Mouse (Mus musculus) bone marrow macrophage, adult 2 months (primary cell): ENCODE results near the gene Vmn1r8. TPM values are rescaled to one million over a fixed set of nuclear protein-coding genes. Genes with fewer than 3 reads are reported as not detected.
"Not testable (repeated sequence)": the region's sequence is repeated elsewhere in the genome, so short reads cannot be mapped to it uniquely, and the experiment has no call there.

Experiments used
- H3K27ac ChIP-seq: 2 replicates; pipeline ENCODE4 v1.5.1; 2012; ENCODE audit warnings: low read depth, low read length; ENCODE audit not compliant: insufficient read depth
- H3K4me1 ChIP-seq: 2 replicates; pipeline ENCODE4 v1.6.1; 2012; ENCODE audit warnings: low read length; ENCODE audit not compliant: control insufficient read depth, insufficient read depth
- H3K4me3 ChIP-seq: 2 replicates; pipeline ENCODE4 v1.5.1; 2012; ENCODE audit warnings: mild to moderate bottlenecking, low read length, moderate library complexity; ENCODE audit not compliant: insufficient read depth
- CTCF ChIP-seq: IDR thresholded peaks from 2 replicates; pipeline ENCODE4 v1.5.1; 2012; ENCODE audit warnings: low read depth, mild to moderate bottlenecking, low read length, moderate library complexity
- POLR2A ChIP-seq: IDR thresholded peaks from 2 replicates; pipeline ENCODE4 v1.6.1; 2012; ENCODE audit warnings: mild to moderate bottlenecking, low read depth, low read length, borderline replicate concordance
- polyA plus RNA-seq: library from polyadenylated mRNA; stranded (reverse); fragments of >200 nt; gene quantifications from 2 replicates; pipeline ENCODE4 v1.2.4, GENCODE M21; 2012; ENCODE audit not compliant: missing spikeins, insufficient read depth, insufficient read length

Gene Vmn1r8
- polyA plus RNA-seq, result not detected in 2 replicates

DNA sequence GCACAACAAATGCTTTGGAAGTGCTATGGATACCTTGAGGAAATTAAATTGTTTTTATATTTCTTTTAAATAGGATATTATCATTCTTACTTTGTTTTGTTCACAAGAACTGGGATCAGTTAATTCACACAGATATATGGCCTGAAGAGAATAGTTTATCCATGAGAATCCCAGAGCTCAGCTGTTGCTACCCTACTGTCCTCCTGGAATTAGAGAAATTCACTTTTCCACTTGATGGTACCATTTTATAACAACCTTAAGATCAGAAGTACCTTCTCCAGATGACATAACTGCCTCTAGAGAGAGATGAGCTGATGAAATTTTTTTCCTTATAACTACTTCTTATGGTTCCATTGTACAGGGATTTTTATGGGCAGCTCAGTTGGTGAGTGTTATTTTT, at the start of gene Vmn1r8:
TSS of gene Vmn1r8 (plus strand) at position 301 of the 400 bp plus-strand sequence.
- no peak for TF ChIP-seq POLR2A
- no peak for TF ChIP-seq CTCF
- Histone ChIP-seq H3K4me3 (no peak within 1 kb of the TSS), H3K4me1 (no peaks in the 10 kb centered on the region), H3K27ac (no peak within 1 kb of the TSS)

DNA sequence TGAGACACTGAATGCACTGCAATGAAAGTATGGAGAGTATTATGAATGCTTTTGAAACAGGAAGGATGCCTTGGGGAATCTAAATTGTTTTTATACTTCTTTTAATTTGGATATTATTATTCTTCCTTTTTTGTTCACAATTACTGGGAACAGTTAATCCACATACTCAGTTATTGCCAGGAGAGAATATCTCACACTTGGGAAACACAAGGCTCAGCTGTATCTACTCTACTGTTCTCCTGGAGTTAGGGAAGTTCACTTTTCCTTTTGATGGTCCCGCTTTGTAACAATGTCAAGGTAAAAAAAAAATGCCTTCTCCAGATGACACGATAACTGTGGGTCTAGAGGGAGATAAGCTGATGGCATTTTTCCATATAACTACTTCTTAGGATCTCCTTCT, 35.1 kb upstream of the Vmn1r8 start, which contains the start of gene Vmn1r6:
TSS of gene Vmn1r6 (plus strand) at position 301 of the 400 bp plus-strand sequence.
- no peaks in the 10 kb centered on the region for H3K4me1 ChIP-seq
- no peak within 1 kb of the TSS for H3K4me3 ChIP-seq
- no peak within 1 kb of the TSS for H3K27ac ChIP-seq
- TF ChIP-seq POLR2A (no peak), CTCF (no peak)

DNA sequence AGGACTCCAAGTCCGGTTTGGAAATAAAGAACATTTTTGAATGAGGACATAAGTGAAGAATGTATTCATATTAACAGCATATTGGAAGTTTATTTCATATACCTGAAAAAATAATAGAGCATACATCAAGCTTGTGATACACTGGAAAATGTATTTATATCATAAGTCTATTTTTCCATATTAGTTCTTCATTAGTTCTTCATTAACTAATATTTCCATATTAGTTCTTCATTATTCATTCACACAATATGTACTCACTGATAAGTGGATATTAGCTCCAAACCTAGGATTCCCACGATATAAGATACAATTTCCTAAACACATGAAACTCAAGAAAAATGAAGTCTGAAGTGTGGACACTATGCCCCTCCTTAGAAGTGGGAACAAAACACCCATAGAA, 6.9 kb upstream of the Vmn1r8 start, which contains the start of gene Vmn1r7:
TSS of gene Vmn1r7 (minus strand) at position 101 of the 400 bp plus-strand sequence.
- H3K4me1 ChIP-seq, H3K27ac ChIP-seq, H3K4me3 ChIP-seq: not testable (repeated sequence)

DNA sequence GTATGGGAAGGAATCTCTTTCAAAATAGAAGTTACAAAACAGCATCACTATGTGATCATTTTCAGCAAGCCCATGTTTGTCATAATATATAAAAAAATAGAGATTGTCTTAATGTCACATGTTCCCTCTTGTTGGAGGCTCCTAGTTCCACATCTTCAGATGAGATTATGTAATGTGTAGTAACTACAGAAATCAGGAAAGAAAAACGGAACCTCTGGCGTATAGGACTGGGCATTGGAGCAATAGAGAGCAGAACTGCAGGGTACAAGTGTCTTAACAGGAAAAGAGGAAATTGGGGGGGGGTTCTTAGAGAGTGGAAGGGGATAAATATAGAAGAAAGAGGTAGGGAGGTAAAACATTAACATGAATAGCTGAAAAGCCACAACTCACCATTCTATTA, 2.6 kb downstream of the Vmn1r8 start:
- H3K27ac ChIP-seq, result no peak overlapping the region
- TF ChIP-seq CTCF (no peak), POLR2A (no peak)
- H3K4me3 ChIP-seq, result no peak overlapping the region
- H3K4me1 ChIP-seq, result no peaks in the 10 kb centered on the region

DNA sequence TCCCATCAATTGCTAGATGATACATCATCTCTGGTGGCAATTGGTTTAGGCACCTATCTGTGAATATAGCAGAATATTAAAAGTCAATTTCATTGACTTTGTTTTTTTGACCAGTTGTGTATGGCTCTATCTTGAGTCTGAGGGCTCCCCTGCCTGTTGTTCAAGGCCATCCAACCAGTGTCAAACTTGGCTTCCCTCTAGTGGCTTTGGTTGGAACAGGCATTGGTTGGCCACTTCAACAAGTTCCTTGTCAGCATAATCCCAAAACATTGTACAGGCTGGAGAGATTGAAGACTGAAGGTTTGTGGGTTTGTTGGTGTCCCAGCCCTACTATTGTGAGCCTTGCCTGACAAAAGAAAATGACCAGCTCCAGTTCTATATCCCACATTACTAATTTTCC, 31.6 kb downstream of the Vmn1r8 start:
- Histone ChIP-seq H3K4me3 (no peak overlapping the region), H3K27ac (no peak overlapping the region), H3K4me1 (no peaks in the 10 kb centered on the region)
- TF ChIP-seq POLR2A (no peak), CTCF (no peak)

DNA sequence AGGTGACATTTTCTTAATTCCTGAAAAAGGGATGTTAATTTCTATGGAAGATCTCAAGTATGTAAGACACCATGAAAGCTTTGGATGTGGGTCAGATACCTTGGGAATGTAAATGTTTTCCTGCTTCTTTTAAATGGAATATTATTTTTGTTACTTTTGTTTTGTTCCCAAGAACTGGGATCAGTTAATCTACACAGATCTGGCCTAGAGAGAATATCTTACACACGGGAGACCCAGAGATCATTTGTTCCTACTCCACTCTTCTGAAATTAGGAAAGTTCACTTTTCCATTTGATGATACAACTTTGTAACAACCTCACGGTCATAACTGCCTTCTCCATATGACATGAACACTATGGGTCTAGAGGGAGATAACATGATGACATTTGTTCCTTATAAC, 34.4 kb downstream of the Vmn1r8 start, which contains the start of gene Vmn1r9:
TSS of gene Vmn1r9 (plus strand) at position 301 of the 400 bp plus-strand sequence.
- Histone ChIP-seq H3K4me3 (no peak within 1 kb of the TSS), H3K27ac (no peak within 1 kb of the TSS), H3K4me1 (no peaks in the 10 kb centered on the region)
- TF ChIP-seq CTCF, result no peak
- no peak for TF ChIP-seq POLR2A

Other genes with a start within 250 kb of the Vmn1r8 start
- 35.1 and 42.6 TPM in 2 replicates for gene Kbtbd2, start 234.5 kb upstream of the Vmn1r8 start, polyA plus RNA-seq
- 6.8 and 6.9 TPM in 2 replicates for gene Fkbp9, start 200.2 kb upstream of the Vmn1r8 start, polyA plus RNA-seq
- 29.9 and 30.8 TPM in 2 replicates for gene Nt5c3, start 108.4 kb upstream of the Vmn1r8 start, polyA plus RNA-seq
- not detected in 2 replicates for gene Vmn1r4, start 108.3 kb upstream of the Vmn1r8 start, polyA plus RNA-seq
- gene Vmn1r5, start 62.0 kb upstream of the Vmn1r8 start, polyA plus RNA-seq, result not detected in 2 replicates
- 0.48 TPM in 1 of 2 replicates, not detected in the other for gene Vmn1r6, start 35.0 kb upstream of the Vmn1r8 start, polyA plus RNA-seq
- gene Vmn1r7, start 7.0 kb upstream of the Vmn1r8 start, polyA plus RNA-seq, result not detected in 2 replicates
- not detected in 2 replicates for gene Vmn1r9, start 34.5 kb downstream of the Vmn1r8 start, polyA plus RNA-seq
- not detected in 2 replicates for gene Vmn1r10, start 77.2 kb downstream of the Vmn1r8 start, polyA plus RNA-seq
- not detected in 2 replicates for gene Vmn1r11, start 101.2 kb downstream of the Vmn1r8 start, polyA plus RNA-seq
- gene Vmn1r12, start 124.6 kb downstream of the Vmn1r8 start, polyA plus RNA-seq, result 0.89 TPM in 1 of 2 replicates, not detected in the other
- not detected in 2 replicates for gene Vmn1r13, start 171.0 kb downstream of the Vmn1r8 start, polyA plus RNA-seq
- not detected in 2 replicates for gene Vmn1r14, start 199.4 kb downstream of the Vmn1r8 start, polyA plus RNA-seq
- not detected in 2 replicates for gene Vmn1r15, start 225.7 kb downstream of the Vmn1r8 start, polyA plus RNA-seq